Mouse (Mus musculus): ENCODE data around the gene Krtap5-1. TPM values are rescaled to one million over a fixed set of nuclear protein-coding genes. Genes with fewer than 3 reads are reported as not detected.
"Not testable (repeated sequence)": the region's sequence is repeated elsewhere in the genome, so short reads cannot be mapped to it uniquely, and the experiment has no call there.

Krtap5-1 gene
- not detected in 2 replicates for polyA plus RNA-seq (2015; fragmentation: Nextera tagmentation; extraction: Ambion mirVana)

GRCm38 (mm10) chr7:142297018-142297417 lies at the start of gene Krtap5-1:
Krtap5-1 (minus strand) TSS chr7:142297118.
- not testable (repeated sequence) for H3K36me3 ChIP-seq (ENCODE audit: control insufficient read depth, insufficient read depth, low read length); H3K4me2 ChIP-seq (ENCODE audit: low read length); ATAC-seq

GRCm38 (mm10) chr7:142342247-142342640 lies 45.3 kb upstream of the Krtap5-1 start:
- H3K9me3 ChIP-seq (replicated peaks; ENCODE audit: control insufficient read depth, low read length, poor library complexity, severe bottlenecking) = no peaks in the 10 kb centered on the region
- no peak overlapping the region for H3K4me2 ChIP-seq (ENCODE audit: low read length)

More at GRCm38 (mm10) chr7:142297018-142297417, at the start of gene Krtap5-1:
- not testable (repeated sequence) for H3K27me3 ChIP-seq (ENCODE audit: control insufficient read depth, insufficient read depth, low read depth, low read length); H3K27ac ChIP-seq (ENCODE audit: low read length); H3K9ac ChIP-seq (ENCODE audit: low read depth, low read length); H3K4me1 ChIP-seq (ENCODE audit: control insufficient read depth, insufficient read depth, low read length); H3K9me3 ChIP-seq (replicated peaks; ENCODE audit: control insufficient read depth, low read length, poor library complexity, severe bottlenecking); H3K4me3 ChIP-seq (ENCODE audit: low read depth, low read length)

GRCm38 (mm10) chr7:142341564-142342246 lies 44.8 kb upstream of the Krtap5-1 start:
- Histone ChIP-seq H3K9me3 (replicated peaks; ENCODE audit: control insufficient read depth, low read length, poor library complexity, severe bottlenecking) (no peaks in the 10 kb centered on the region), H3K4me2 (ENCODE audit: low read length) (no peak overlapping the region), H3K9ac (ENCODE audit: low read depth, low read length) (no peak overlapping the region), H3K27ac (ENCODE audit: low read length) (no peak overlapping the region), H3K36me3 (ENCODE audit: control insufficient read depth, insufficient read depth, low read length) (no peaks in the 10 kb centered on the region), H3K4me3 (ENCODE audit: low read depth, low read length) (no peak overlapping the region), H3K27me3 (ENCODE audit: control insufficient read depth, insufficient read depth, low read depth, low read length) (no peaks in the 10 kb centered on the region), H3K4me1 (ENCODE audit: control insufficient read depth, insufficient read depth, low read length) (no peaks in the 10 kb centered on the region)
- 79% methylated on average over 10 of the region's 10 CpGs for WGBS
- ATAC-seq = no peak

More at GRCm38 (mm10) chr7:142342247-142342640, 45.3 kb upstream of the Krtap5-1 start:
- WGBS = 81% methylated on average over 3 of the region's 3 CpGs
- Histone ChIP-seq H3K4me1 (ENCODE audit: control insufficient read depth, insufficient read depth, low read length) (no peaks in the 10 kb centered on the region), H3K27ac (ENCODE audit: low read length) (no peak overlapping the region), H3K9ac (ENCODE audit: low read depth, low read length) (no peak overlapping the region), H3K36me3 (ENCODE audit: control insufficient read depth, insufficient read depth, low read length) (no peaks in the 10 kb centered on the region), H3K27me3 (ENCODE audit: control insufficient read depth, insufficient read depth, low read depth, low read length) (no peaks in the 10 kb centered on the region), H3K4me3 (ENCODE audit: low read depth, low read length) (no peak overlapping the region)
- no peak for ATAC-seq

- no peaks in the 10 kb centered on the region for H3K27me3 ChIP-seq (ENCODE audit: control insufficient read depth, insufficient read depth, low read depth, low read length)
- no peak for ATAC-seq
- H3K27ac ChIP-seq (ENCODE audit: low read length) = no peak overlapping the region
- no peaks in the 10 kb centered on the region for H3K4me1 ChIP-seq (ENCODE audit: control insufficient read depth, insufficient read depth, low read length)
- no peak overlapping the region for H3K9ac ChIP-seq (ENCODE audit: low read depth, low read length)
- 61% methylated on average over 10 of the region's 10 CpGs for WGBS
- no peak overlapping the region for H3K4me2 ChIP-seq (ENCODE audit: low read length)
- no peaks in the 10 kb centered on the region for H3K9me3 ChIP-seq (replicated peaks; ENCODE audit: control insufficient read depth, low read length, poor library complexity, severe bottlenecking)
- H3K36me3 ChIP-seq (ENCODE audit: control insufficient read depth, insufficient read depth, low read length) = no peaks in the 10 kb centered on the region
- no peak overlapping the region for H3K4me3 ChIP-seq (ENCODE audit: low read depth, low read length)
These were observed 43.5 kb upstream of the Krtap5-1 start for GRCm38 (mm10) chr7:142340269-142340970.

GRCm38 (mm10) chr7:142335151-142335550 lies 38.2 kb upstream of the Krtap5-1 start:
- H3K27me3 ChIP-seq (ENCODE audit: control insufficient read depth, insufficient read depth, low read depth, low read length) = no peaks in the 10 kb centered on the region
- no peak overlapping the region for H3K4me2 ChIP-seq (ENCODE audit: low read length)
- H3K36me3 ChIP-seq (ENCODE audit: control insufficient read depth, insufficient read depth, low read length) = no peaks in the 10 kb centered on the region
- no peak overlapping the region for H3K27ac ChIP-seq (ENCODE audit: low read length)
- WGBS = 77% methylated on average over 8 of the region's 8 CpGs
- no peak overlapping the region for H3K4me3 ChIP-seq (ENCODE audit: low read depth, low read length)
- H3K9ac ChIP-seq (ENCODE audit: low read depth, low read length) = no peak overlapping the region
- H3K9me3 ChIP-seq (replicated peaks; ENCODE audit: control insufficient read depth, low read length, poor library complexity, severe bottlenecking) = no peaks in the 10 kb centered on the region
- no peaks in the 10 kb centered on the region for H3K4me1 ChIP-seq (ENCODE audit: control insufficient read depth, insufficient read depth, low read length)
- ATAC-seq = no peak

- Histone ChIP-seq H3K27ac (ENCODE audit: low read length) (no peak overlapping the region), H3K4me1 (ENCODE audit: control insufficient read depth, insufficient read depth, low read length) (no peaks in the 10 kb centered on the region), H3K4me2 (ENCODE audit: low read length) (no peak overlapping the region), H3K36me3 (ENCODE audit: control insufficient read depth, insufficient read depth, low read length) (no peaks in the 10 kb centered on the region), H3K9me3 (replicated peaks; ENCODE audit: control insufficient read depth, low read length, poor library complexity, severe bottlenecking) (no peaks in the 10 kb centered on the region), H3K4me3 (ENCODE audit: low read depth, low read length) (no peak overlapping the region), H3K9ac (ENCODE audit: low read depth, low read length) (peak overlapping the region; percentile 23; the same call in 1 of the 2 replicates), H3K27me3 (ENCODE audit: control insufficient read depth, insufficient read depth, low read depth, low read length) (no peaks in the 10 kb centered on the region)
- WGBS = 3% methylated on average over 3 of the region's 3 CpGs
- peak; percentile 85 for ATAC-seq
These were observed 37.3 kb upstream of the Krtap5-1 start for GRCm38 (mm10) chr7:142334246-142334645.

DNA sequence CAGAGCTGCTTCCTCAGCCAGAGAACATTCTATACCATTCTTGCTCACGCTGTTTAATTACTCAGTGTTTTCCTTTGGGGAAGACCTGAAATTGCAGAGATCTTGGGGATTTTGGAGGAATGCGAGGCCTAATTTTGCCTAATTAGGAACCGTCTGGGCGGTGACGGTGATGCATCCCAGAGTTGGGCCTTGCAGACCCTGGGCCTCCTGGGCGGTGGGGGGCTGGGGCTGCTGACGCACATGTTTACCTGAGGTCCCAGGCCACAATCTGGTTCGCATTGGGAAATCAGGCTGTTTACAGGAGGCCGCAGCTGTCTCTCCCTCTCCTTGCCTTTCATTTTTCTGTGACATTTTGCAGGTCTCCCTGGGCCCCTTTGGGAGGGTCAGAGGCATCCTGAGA lies 35.8 kb upstream of the Krtap5-1 start:
- not testable (repeated sequence) for H3K9me3 ChIP-seq (replicated peaks; ENCODE audit: control insufficient read depth, low read length, poor library complexity, severe bottlenecking); H3K27me3 ChIP-seq (ENCODE audit: control insufficient read depth, insufficient read depth, low read depth, low read length); H3K4me2 ChIP-seq (ENCODE audit: low read length); H3K27ac ChIP-seq (ENCODE audit: low read length); H3K4me3 ChIP-seq (ENCODE audit: low read depth, low read length); ATAC-seq; H3K36me3 ChIP-seq (ENCODE audit: control insufficient read depth, insufficient read depth, low read length); H3K9ac ChIP-seq (ENCODE audit: low read depth, low read length); H3K4me1 ChIP-seq (ENCODE audit: control insufficient read depth, insufficient read depth, low read length)
- 84% methylated on average over 2 of the region's 9 CpGs for WGBS

DNA sequence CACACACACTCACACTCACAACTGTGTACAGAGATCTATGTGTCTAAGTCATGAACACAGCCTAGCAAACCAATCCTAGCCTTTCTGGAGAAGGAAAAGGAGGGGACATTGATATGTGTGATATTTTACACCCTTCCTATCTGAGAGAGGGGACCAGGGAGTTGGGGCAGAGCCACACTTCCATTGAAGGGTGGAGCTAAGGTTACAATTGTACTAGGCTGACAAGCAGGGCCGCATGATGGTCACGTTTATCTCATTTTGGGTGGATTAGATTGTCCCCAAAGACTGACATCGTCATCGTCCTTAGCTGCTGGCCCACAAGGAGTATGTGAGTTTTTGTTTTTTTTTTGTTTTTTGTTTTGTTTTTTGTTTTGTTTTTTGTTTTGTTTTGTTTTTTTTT lies 34.4 kb upstream of the Krtap5-1 start:
- ATAC-seq = no peak
- Histone ChIP-seq H3K9me3 (replicated peaks; ENCODE audit: control insufficient read depth, low read length, poor library complexity, severe bottlenecking) (no peaks in the 10 kb centered on the region), H3K4me1 (ENCODE audit: control insufficient read depth, insufficient read depth, low read length) (no peaks in the 10 kb centered on the region), H3K9ac (ENCODE audit: low read depth, low read length) (no peak overlapping the region), H3K36me3 (ENCODE audit: control insufficient read depth, insufficient read depth, low read length) (no peaks in the 10 kb centered on the region), H3K27ac (ENCODE audit: low read length) (no peak overlapping the region), H3K4me2 (ENCODE audit: low read length) (no peak overlapping the region), H3K27me3 (ENCODE audit: control insufficient read depth, insufficient read depth, low read depth, low read length) (no peaks in the 10 kb centered on the region), H3K4me3 (ENCODE audit: low read depth, low read length) (no peak overlapping the region)
- 80% methylated on average over 4 of the region's 4 CpGs for whole genome bisulfite sequencing

DNA sequence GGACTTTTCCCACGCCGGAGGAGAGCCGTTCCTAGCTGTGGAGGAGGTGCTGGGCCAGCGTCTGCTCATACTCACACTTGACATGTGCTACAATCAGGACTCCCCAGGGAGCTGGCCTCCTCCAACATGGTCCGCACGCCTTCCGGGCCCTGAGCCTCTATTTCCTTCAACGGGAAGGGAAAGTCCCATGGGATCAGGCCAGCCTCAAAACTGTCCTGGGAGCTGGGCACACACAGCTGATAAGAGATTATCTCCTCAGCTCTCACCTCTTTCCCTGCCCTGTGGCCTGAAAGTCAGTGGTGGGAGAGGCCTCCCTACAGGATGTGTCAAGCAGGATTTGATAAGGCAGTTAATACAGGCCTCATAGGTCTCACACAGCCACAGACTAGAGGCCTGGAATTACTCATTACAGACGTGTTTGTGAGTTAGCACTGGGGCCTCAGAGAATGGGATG lies 33.4 kb upstream of the Krtap5-1 start:
- Histone ChIP-seq H3K4me2 (ENCODE audit: low read length) (no peak overlapping the region), H3K27ac (ENCODE audit: low read length) (no peak overlapping the region), H3K9ac (ENCODE audit: low read depth, low read length) (no peak overlapping the region), H3K4me1 (ENCODE audit: control insufficient read depth, insufficient read depth, low read length) (no peaks in the 10 kb centered on the region), H3K36me3 (ENCODE audit: control insufficient read depth, insufficient read depth, low read length) (no peaks in the 10 kb centered on the region), H3K27me3 (ENCODE audit: control insufficient read depth, insufficient read depth, low read depth, low read length) (no peaks in the 10 kb centered on the region), H3K4me3 (ENCODE audit: low read depth, low read length) (no peak overlapping the region), H3K9me3 (replicated peaks; ENCODE audit: control insufficient read depth, low read length, poor library complexity, severe bottlenecking) (no peaks in the 10 kb centered on the region)
- no peak for ATAC-seq
- 75% methylated on average over 9 of the region's 9 CpGs for WGBS

All from midbrain, embryonic 16.5 days (tissue).